In the genomic region with DNA sequence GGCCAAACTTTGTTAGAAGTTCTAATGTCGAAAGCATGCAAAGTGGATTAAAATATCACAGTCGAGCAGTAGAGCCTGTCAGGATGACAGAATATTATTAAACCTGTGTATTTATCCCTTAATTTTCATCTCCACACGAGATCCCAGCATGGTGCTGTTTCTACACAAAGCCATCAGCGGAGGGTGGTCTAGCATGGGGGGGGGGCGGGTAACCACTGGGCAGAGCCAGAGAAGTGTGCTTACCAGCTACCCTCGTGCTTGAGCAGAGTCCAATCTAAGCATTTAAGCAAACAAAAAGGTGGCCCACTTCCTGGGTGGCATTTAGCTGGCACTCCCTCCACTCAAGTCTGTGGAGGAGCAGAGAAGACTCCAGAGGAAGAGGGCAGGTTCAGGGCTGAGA, we compare ENCODE assay signal across 19 mouse cellular contexts.
A peak's percentile ranks its signal among the peaks of the same experiment; 100 is the strongest.
DNase-seq lines count a peak whose midpoint lies in the region; ATAC-seq and TF ChIP-seq lines count a peak whose summit lies in the region.
"Had no signal": no experiment of that assay in that cellular context is flagged by ENCODE, and none has a peak within 500 bp of the region (broad histone marks: within the 10 kb centered on the region; RNA-seq: fewer than 3 reads in every experiment).

No protein-coding gene starts in this region.

- peak; percentile 52; the same call in 1 of the 2 replicates for ATAC-seq in forebrain, embryonic 11.5 days (replicated peaks; ENCODE audit: low FRiP score)
- peak; percentile 67 for ATAC-seq in hindbrain, embryonic 14.5 days (ENCODE audit: low FRiP score)
- ATAC-seq in midbrain, embryonic 15.5 days (replicated peaks), result peak; percentile 77
- ATAC-seq: liver, postnatal 0 days had no signal

- H3K27ac ChIP-seq in forebrain, embryonic 11.5 days (ENCODE audit: low read depth, low read length), result no peak overlapping the region
- H3K27ac ChIP-seq in forebrain, embryonic 10.5 days, result no peak overlapping the region
- no peak overlapping the region for H3K27ac ChIP-seq in hindbrain, embryonic 14.5 days
- H3K27ac ChIP-seq in midbrain, embryonic 15.5 days, result no peak overlapping the region
- H3K27ac ChIP-seq: embryonic facial prominence, embryonic 12.5 days; left cerebral cortex, adult 2 months; limb, embryonic 10.5 days; stomach, embryonic 15.5 days had no signal

- H3K4me2 ChIP-seq in forebrain, embryonic 11.5 days (ENCODE audit: low read depth, low read length, severe bottlenecking), result no peak overlapping the region
- H3K4me2 ChIP-seq in hindbrain, embryonic 14.5 days (replicated peaks), result 0 out of 2 replicates have a peak overlapping the region, but pooled peaks have one; percentile 21
- H3K4me2 ChIP-seq in midbrain, embryonic 15.5 days, result peak overlapping the region; percentile 18
- H3K4me2 ChIP-seq: embryonic facial prominence, embryonic 12.5 days; stomach, embryonic 15.5 days had no signal

- H3K9ac ChIP-seq in forebrain, embryonic 11.5 days (ENCODE audit: low read length), result no peak overlapping the region
- H3K9ac ChIP-seq in hindbrain, embryonic 14.5 days, result no peak overlapping the region
- H3K9ac ChIP-seq in midbrain, embryonic 15.5 days, result no peak overlapping the region
- H3K9ac ChIP-seq: embryonic facial prominence, embryonic 12.5 days; liver, postnatal 0 days; stomach, embryonic 15.5 days had no signal

- no peaks in the 10 kb centered on the region for H3K36me3 ChIP-seq in forebrain, embryonic 11.5 days (ENCODE audit: control insufficient read depth, insufficient read depth, low read length)
- no peaks in the 10 kb centered on the region for H3K36me3 ChIP-seq in forebrain, embryonic 10.5 days (replicated peaks)
- H3K36me3 ChIP-seq in hindbrain, embryonic 14.5 days (replicated peaks; ENCODE audit: control insufficient read depth, insufficient read depth), result no peaks in the 10 kb centered on the region
- no peaks in the 10 kb centered on the region for H3K36me3 ChIP-seq in midbrain, embryonic 15.5 days (replicated peaks)
- H3K36me3 ChIP-seq: embryonic facial prominence, embryonic 12.5 days; G1E; limb, embryonic 10.5 days; stomach, embryonic 15.5 days had no signal

- no peaks in the 10 kb centered on the region for H3K27me3 ChIP-seq in forebrain, embryonic 11.5 days (ENCODE audit: control insufficient read depth, insufficient read depth, low read length)
- peaks cover 34% of the 10 kb centered on the region for H3K27me3 ChIP-seq in forebrain, embryonic 10.5 days (ENCODE audit: poor library complexity, severe bottlenecking)
- H3K27me3 ChIP-seq in hindbrain, embryonic 14.5 days (ENCODE audit: control insufficient read depth, insufficient read depth, low read length), result no peaks in the 10 kb centered on the region; the same call in 1 of the 2 replicates
- H3K27me3 ChIP-seq in midbrain, embryonic 15.5 days (replicated peaks), result 0 out of 2 replicates have a peak, but pooled peaks cover 6% of the 10 kb centered on the region
- H3K27me3 ChIP-seq: embryonic facial prominence, embryonic 12.5 days; stomach, embryonic 15.5 days had no signal

- no peak for TF ChIP-seq CTCF in brain, embryonic 14.5 days (IDR thresholded peaks at IDR 0.05; ENCODE audit: borderline replicate concordance, extremely low read depth, insufficient read depth, insufficient read length)

- WGBS in forebrain, embryonic 11.5 days, result 39% methylated on average over 6 of the region's 6 CpGs
- 44% methylated on average over 6 of the region's 6 CpGs for WGBS in forebrain, embryonic 10.5 days
- WGBS in hindbrain, embryonic 14.5 days, result 33% methylated on average over 6 of the region's 6 CpGs
- WGBS in midbrain, embryonic 15.5 days, result 14% methylated on average over 6 of the region's 6 CpGs

- H3K9me3 ChIP-seq in forebrain, embryonic 11.5 days (ENCODE audit: control insufficient read depth, low read length), result no peaks in the 10 kb centered on the region
- no peaks in the 10 kb centered on the region for H3K9me3 ChIP-seq in forebrain, embryonic 10.5 days
- H3K9me3 ChIP-seq in hindbrain, embryonic 14.5 days (ENCODE audit: control insufficient read depth, low read length), result no peaks in the 10 kb centered on the region
- H3K9me3 ChIP-seq in midbrain, embryonic 15.5 days, result no peaks in the 10 kb centered on the region
- H3K9me3 ChIP-seq: embryonic facial prominence, embryonic 12.5 days; limb, embryonic 10.5 days; stomach, embryonic 15.5 days had no signal

- no peaks in the 10 kb centered on the region for H3K4me1 ChIP-seq in forebrain, embryonic 11.5 days (replicated peaks; ENCODE audit: control insufficient read depth, insufficient read depth, low read length)
- H3K4me1 ChIP-seq in forebrain, embryonic 10.5 days, result peaks cover 27% of the 10 kb centered on the region
- H3K4me1 ChIP-seq in hindbrain, embryonic 14.5 days (replicated peaks; ENCODE audit: control insufficient read depth, insufficient read depth, low read length), result peaks cover 9% of the 10 kb centered on the region
- H3K4me1 ChIP-seq in midbrain, embryonic 15.5 days, result peaks cover 7% of the 10 kb centered on the region
- H3K4me1 ChIP-seq: limb, embryonic 10.5 days; stomach, embryonic 15.5 days had no signal

- intact Hi-C loops in gastrocnemius, postnatal 36 days (cut with DNase I), result no loop called here
- intact Hi-C loops in left cerebral cortex, postnatal 25 days (cut with DNase I), result no loop called here

- DNase-seq in forebrain, embryonic 11.5 days (ENCODE audit: low spot score), result no peak
- no peak for DNase-seq in forebrain, embryonic 10.5 days (ENCODE audit: extremely low spot score, low spot score)
- peak; percentile 51 for DNase-seq in brain, embryonic 14.5 days (ENCODE audit: low read depth)
- DNase-seq in hindbrain, embryonic 14.5 days (ENCODE audit: low spot score), result no peak
- DNase-seq in gastrocnemius, postnatal 36 days, result no peak
- DNase-seq in testis, postnatal 14 days (ENCODE audit: low spot score), result no peak
- no peak for DNase-seq in left cerebral cortex, postnatal 25 days (ENCODE audit: low spot score in 2 of 2)
- DNase-seq: adrenal gland, postnatal 36 days; cerebellum, adult 2 months; gastrocnemius, postnatal 14 days; layer of hippocampus, adult 9-11 months; liver, postnatal 0 days; lung, postnatal 10 days had no signal

- H3K4me3 ChIP-seq in forebrain, embryonic 11.5 days (ENCODE audit: low read depth, low read length), result no peak overlapping the region
- H3K4me3 ChIP-seq in forebrain, embryonic 10.5 days, result no peak overlapping the region
- no peak overlapping the region for H3K4me3 ChIP-seq in hindbrain, embryonic 14.5 days (replicated peaks; ENCODE audit: low read length)
- no peak overlapping the region for H3K4me3 ChIP-seq in midbrain, embryonic 15.5 days
- H3K4me3 ChIP-seq: embryonic facial prominence, embryonic 12.5 days; left cerebral cortex, adult 2 months; limb, embryonic 10.5 days; stomach, embryonic 15.5 days had no signal

- TF ChIP-seq POLR2A in brain, embryonic 14.5 days (IDR thresholded peaks at IDR 0.05; ENCODE audit: borderline replicate concordance, extremely low read depth, insufficient read depth, insufficient read length, poor library complexity, severe bottlenecking), result no peak
